Mouse (Mus musculus) central nervous system, embryonic 11.5 days (tissue): Measurements from ENCODE around the gene Tex50. TPM values are rescaled to one million over a fixed set of nuclear protein-coding genes. Genes with fewer than 3 reads are reported as not detected.

ENCODE experiments used
- polyA plus RNA-seq: library from polyadenylated mRNA; depleted of rRNA; stranded (reverse); fragments of >200 nt; gene quantifications from 2 replicates; pipeline ENCODE4 v1.2.3, GENCODE M21; 2012; rRNA removed

The Tex50 gene
- 0.05 TPM in 1 of 2 replicates, not detected in the other for polyA plus RNA-seq

DNA sequence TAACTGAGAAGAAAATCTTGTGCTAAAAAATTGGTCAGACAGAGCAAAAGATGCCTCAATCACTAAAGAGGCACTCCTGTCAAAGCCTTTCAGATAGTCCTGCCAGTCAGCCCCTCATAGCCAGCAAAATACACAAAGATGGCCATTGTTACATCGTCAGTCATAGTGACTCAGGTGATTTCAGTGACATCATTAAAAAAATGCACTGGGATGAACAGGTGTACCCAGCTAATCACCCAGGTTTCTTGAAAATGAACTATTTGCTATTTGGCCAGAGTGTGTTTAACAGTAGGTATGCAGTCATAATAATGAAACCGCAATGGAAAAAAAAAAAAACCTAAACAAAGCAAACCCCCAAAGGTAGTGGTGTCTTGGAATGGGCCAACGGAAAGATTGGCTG lies at the start of gene Tex50:
Gene Tex50 (minus strand): TSS at position 101 of the 400 bp plus-strand sequence.

DNA sequence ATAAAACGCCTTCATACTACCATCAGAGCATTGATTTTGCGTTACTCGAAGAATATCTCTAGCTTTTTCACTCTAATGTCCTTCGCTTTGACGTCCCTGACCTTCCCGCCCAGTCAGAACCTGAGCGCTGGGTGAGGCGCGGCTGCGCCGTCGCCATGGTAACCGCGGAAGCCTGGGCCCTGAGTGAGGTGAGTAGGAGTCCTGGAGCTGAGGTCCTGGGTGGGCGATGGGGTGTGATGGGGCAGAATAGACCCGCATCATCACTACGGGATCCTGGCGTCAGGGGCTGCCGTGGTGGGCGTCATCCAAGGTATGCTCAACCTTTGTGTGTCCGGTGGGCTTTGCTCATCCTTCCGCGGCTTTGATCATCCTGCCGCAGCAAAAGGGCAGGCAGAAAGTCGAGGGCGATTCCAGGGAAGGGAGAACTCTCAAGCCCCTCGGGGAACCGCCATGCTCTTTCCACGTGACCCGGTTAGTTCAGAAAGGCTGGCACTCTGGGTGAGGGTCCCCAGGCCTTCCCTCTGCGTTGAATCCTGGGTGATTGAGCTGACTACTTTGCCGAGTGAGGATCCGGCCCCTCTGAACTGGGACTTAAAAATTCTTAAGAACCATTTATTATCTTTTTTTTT lies 16.5 kb downstream of the Tex50 start, which contains the start of gene Ankrd45:
Gene Ankrd45 (plus strand): TSS at position 161 of the 629 bp plus-strand sequence.

DNA sequence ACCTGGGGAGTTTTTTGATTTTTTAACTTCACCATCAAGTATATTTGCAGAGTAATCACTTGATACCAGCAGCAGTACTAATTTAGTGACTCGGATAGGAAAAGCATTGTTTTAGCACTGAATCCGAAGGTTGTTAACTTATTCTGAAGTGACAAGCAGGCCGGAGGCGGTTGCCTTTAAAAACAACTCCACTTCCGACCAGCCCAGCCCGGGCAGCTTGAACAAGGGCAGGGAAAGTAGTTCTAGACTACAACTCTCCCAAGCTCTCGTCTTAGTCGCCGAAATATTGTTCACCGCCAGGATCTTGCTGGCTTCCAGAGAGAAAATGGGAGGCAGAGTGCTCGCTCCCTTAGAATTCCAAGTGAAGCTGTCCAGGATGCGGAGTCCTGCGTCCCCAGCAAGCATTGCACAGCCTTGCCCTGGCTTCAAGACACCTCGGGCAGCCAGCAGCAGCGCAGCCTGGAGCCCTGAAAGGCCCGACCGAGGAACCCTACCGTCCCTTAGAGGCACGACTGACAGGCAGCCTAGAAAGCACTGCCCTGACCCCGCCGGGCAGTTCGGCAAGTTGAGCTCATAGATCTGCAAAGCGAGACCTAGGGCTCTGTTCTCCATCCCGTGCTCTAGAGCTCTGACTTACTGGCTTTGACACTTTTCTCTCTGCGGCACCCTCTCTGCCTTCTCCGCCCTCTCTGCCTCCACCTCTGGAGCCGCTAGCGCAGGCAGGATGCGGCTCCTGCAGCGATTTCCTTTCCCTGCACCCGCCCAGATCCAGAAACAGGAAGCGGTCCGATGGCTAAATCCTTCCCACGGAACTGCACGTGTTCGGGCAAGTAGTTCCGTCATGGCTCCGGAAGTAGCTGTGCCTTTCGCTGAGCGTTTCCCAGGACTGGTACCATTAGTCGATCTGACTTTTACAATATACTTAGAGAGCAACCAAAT lies 28.1 kb downstream of the Tex50 start, which contains the start of gene Klhl20:
Gene Klhl20 (minus strand): TSS at position 786 of the 939 bp plus-strand sequence.

Other genes starting within 250 kb of the Tex50 start
- gene Serpinc1, start 180.7 kb downstream of the Tex50 start, polyA plus RNA-seq: 4.4 and 15.4 TPM in 2 replicates
- 4.8 and 6.8 TPM in 2 replicates for gene Zbtb37, start 124.5 kb downstream of the Tex50 start, polyA plus RNA-seq
- gene Dars2, start 88.7 kb downstream of the Tex50 start, polyA plus RNA-seq: 35.6 and 43.4 TPM in 2 replicates
- gene Cenpl, start 88.6 kb downstream of the Tex50 start, polyA plus RNA-seq: 21.6 and 23.1 TPM in 2 replicates
- gene Klhl20, start 27.8 kb downstream of the Tex50 start, polyA plus RNA-seq: 13.7 and 17.8 TPM in 2 replicates
- 3.4 and 3.6 TPM in 2 replicates for gene Ankrd45, start 16.6 kb downstream of the Tex50 start, polyA plus RNA-seq
- gene Prdx6, start 91.9 kb upstream of the Tex50 start, polyA plus RNA-seq: 147 and 200 TPM in 2 replicates
- gene Tnfsf4, start 236.1 kb upstream of the Tex50 start, polyA plus RNA-seq: 0.10 TPM in 1 of 2 replicates, not detected in the other